Mouse (Mus musculus): ENCODE results near the gene Fstl4. TPM values are rescaled to one million over a fixed set of nuclear protein-coding genes. Genes with fewer than 3 reads are reported as not detected.

Gene Fstl4
- total and polyA plus RNA-seq, 3 experiments, result not detected

DNA sequence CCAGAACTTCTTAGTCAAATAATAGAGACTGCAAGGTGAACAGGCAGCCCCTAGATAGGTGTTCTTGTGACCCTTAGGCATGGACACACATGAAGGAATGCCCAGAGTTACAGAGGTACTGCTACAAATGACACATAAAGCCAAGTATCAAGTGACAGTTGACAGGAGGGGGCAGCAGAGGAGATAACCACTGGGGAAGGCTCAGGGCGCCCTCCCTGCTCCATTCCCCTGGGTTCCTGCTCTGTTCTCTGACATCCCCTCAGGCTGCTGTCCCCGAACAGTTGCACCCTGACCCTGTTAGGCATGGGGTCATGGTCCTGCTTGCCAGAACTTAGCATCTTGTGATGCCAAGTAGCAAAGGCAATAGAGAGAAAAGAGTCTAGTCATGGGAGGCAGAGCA lies 402.0 kb downstream of the Fstl4 start:
- no peak overlapping the region for H3K27ac ChIP-seq (ENCODE audit: control insufficient read depth, low read depth, low read length)
- H3K79me2 ChIP-seq (ENCODE audit: control insufficient read depth, insufficient read depth, low read length, poor library complexity), result no peaks in the 10 kb centered on the region
- H3K36me3 ChIP-seq (ENCODE audit: control insufficient read depth in 1 of 2, insufficient read depth in 2 of 2, low read length in 2 of 2), result no peaks in the 10 kb centered on the region
- no peaks in the 10 kb centered on the region for H3K27me3 ChIP-seq (ENCODE audit: control insufficient read depth in 1 of 2, insufficient read depth in 2 of 2, low read length in 2 of 2)
- H3K4me1 ChIP-seq (ENCODE audit: control insufficient read depth in 1 of 2, insufficient read depth in 2 of 2, low read length in 2 of 2), result no peaks in the 10 kb centered on the region
- H3K4me3 ChIP-seq (ENCODE audit: control insufficient read depth in 1 of 2, insufficient read depth in 1 of 2, low read depth in 2 of 2, low read length in 2 of 2), result no peak overlapping the region
- H3K9me3 ChIP-seq (replicated peaks; ENCODE audit: insufficient read depth, low read length), result no peaks in the 10 kb centered on the region
- TF ChIP-seq CHD2 (IDR thresholded peaks at IDR 0.05; ENCODE audit: low read length) (no peak), MXI1 (IDR thresholded peaks at IDR 0.05; ENCODE audit: low read depth, low read length) (no peak), USF2 (IDR thresholded peaks at IDR 0.05; ENCODE audit: borderline replicate concordance in 1 of 2, insufficient read depth in 1 of 2, low read depth in 1 of 2, low read length in 2 of 2) (no peak), HCFC1 (IDR thresholded peaks at IDR 0.05; ENCODE audit: low read depth, low read length) (no peak), EP300 (IDR thresholded peaks at IDR 0.05; ENCODE audit: low read depth in 1 of 2, low read length in 2 of 2) (no peak), ETS1 (IDR thresholded peaks at IDR 0.05; ENCODE audit: low read depth, low read length) (no peak), CHD1 (IDR thresholded peaks at IDR 0.05; ENCODE audit: low read depth, low read length) (no peak), E2F4 (IDR thresholded peaks at IDR 0.05; ENCODE audit: borderline replicate concordance, low read depth, low read length) (no peak), POLR2A (IDR thresholded peaks at IDR 0.05; ENCODE audit: control insufficient read depth in 1 of 2, insufficient read depth in 1 of 2, low read depth in 1 of 2, low read length in 2 of 2, poor library complexity in 1 of 2) (no peak), GABPA (IDR thresholded peaks at IDR 0.05; ENCODE audit: low read depth, low read length) (no peak), POLR2AphosphoS2 (IDR thresholded peaks at IDR 0.05; ENCODE audit: low read length) (no peak)
- DNase-seq (ENCODE audit: low read depth, low spot score), result no peak
- no peak overlapping the region for H3K9ac ChIP-seq (ENCODE audit: control insufficient read depth, low read depth, low read length, poor library complexity, severe bottlenecking)

DNA sequence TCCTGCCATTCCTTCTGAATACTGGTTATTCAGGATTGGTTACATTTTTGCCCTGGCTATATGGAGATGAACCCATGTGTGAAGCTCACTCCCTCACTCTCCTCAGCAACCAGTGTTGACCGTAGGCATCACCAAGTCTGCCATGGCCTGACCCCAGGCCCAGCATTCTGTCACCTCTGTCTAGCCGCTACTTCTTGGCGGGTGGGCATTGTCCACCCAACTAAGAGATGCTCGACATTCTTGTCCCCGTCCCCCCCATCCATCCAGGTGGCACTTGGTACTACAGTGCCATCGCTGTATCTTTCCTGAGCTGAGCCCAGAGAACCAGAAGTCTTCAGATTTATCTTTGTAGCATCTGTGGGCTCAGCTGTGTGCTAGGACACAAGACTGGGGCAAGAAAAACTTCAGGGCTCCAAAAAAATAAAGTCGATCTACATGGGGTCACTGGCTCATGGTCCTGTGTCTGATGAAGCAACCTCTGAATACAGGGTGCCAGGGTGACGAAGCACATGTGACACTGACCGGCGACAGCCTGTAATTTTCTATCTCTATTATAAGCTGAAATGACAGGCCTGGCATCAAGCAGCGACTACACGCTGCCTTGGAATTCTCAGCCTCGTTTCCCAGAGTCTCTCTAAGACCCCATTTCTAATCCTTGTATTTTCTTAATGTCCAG lies 417.9 kb downstream of the Fstl4 start:
- DNase-seq (ENCODE audit: low read depth, low spot score), result no peak
- Histone ChIP-seq H3K9ac (ENCODE audit: control insufficient read depth, low read depth, low read length, poor library complexity, severe bottlenecking) (no peak overlapping the region), H3K4me3 (ENCODE audit: control insufficient read depth in 1 of 2, insufficient read depth in 1 of 2, low read depth in 2 of 2, low read length in 2 of 2) (no peak overlapping the region), H3K27me3 (ENCODE audit: control insufficient read depth in 1 of 2, insufficient read depth in 2 of 2, low read length in 2 of 2) (no peaks in the 10 kb centered on the region; a peak in 1 of 4 replicates), H3K27ac (ENCODE audit: control insufficient read depth, low read depth, low read length) (no peak overlapping the region), H3K9me3 (replicated peaks; ENCODE audit: insufficient read depth, low read length) (no peaks in the 10 kb centered on the region), H3K4me1 (ENCODE audit: control insufficient read depth in 1 of 2, insufficient read depth in 2 of 2, low read length in 2 of 2) (0 out of 4 replicates have a peak, but pooled peaks cover 0 to 4% of the 10 kb centered on the region in 2 experiments), H3K79me2 (ENCODE audit: control insufficient read depth, insufficient read depth, low read length, poor library complexity) (no peaks in the 10 kb centered on the region), H3K36me3 (ENCODE audit: control insufficient read depth in 1 of 2, insufficient read depth in 2 of 2, low read length in 2 of 2) (no peaks in the 10 kb centered on the region)
- no peak for TF ChIP-seq SMC3 (IDR thresholded peaks at IDR 0.05; ENCODE audit: low read depth, low read length)
- no peak for TF ChIP-seq RCOR1 (IDR thresholded peaks at IDR 0.05; ENCODE audit: low read depth, low read length)
- TF ChIP-seq GATA1 (IDR thresholded peaks at IDR 0.05; ENCODE audit: low read depth, low read length), result no peak
- TF ChIP-seq CHD1 (IDR thresholded peaks at IDR 0.05; ENCODE audit: low read depth, low read length), result no peak
- no peak for TF ChIP-seq EP300 (IDR thresholded peaks at IDR 0.05; ENCODE audit: low read depth in 1 of 2, low read length in 2 of 2)

DNA sequence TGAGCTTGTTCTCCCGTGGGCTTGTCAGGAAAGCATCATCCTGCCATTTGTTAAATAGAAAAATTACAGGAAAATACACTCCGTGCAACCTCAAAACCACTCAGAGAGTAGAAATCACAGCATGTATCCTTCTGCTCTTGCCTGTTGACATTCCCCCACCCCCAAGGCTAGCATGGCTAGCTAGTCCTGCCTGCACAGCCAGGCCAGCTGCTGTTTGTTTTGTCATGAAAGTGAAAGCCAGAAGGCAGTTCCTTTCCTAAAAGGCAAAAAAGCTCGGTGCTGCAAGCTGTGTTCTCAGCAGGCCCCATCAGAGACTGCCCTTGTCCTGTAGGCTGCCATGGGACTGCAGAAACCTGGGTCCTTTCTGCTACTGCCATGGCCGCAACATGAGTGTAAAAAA lies 418.4 kb downstream of the Fstl4 start:
- H3K79me2 ChIP-seq (ENCODE audit: control insufficient read depth, insufficient read depth, low read length, poor library complexity), result no peaks in the 10 kb centered on the region
- no peak overlapping the region for H3K9ac ChIP-seq (ENCODE audit: control insufficient read depth, low read depth, low read length, poor library complexity, severe bottlenecking)
- H3K9me3 ChIP-seq (replicated peaks; ENCODE audit: insufficient read depth, low read length), result no peaks in the 10 kb centered on the region
- no peaks in the 10 kb centered on the region for H3K36me3 ChIP-seq (ENCODE audit: control insufficient read depth in 1 of 2, insufficient read depth in 2 of 2, low read length in 2 of 2)
- no peak for DNase-seq (ENCODE audit: low read depth, low spot score)
- H3K27ac ChIP-seq (ENCODE audit: control insufficient read depth, low read depth, low read length), result no peak overlapping the region
- no peaks in the 10 kb centered on the region; a peak in 1 of 4 replicates for H3K27me3 ChIP-seq (ENCODE audit: control insufficient read depth in 1 of 2, insufficient read depth in 2 of 2, low read length in 2 of 2)
- H3K4me1 ChIP-seq (ENCODE audit: control insufficient read depth in 1 of 2, insufficient read depth in 2 of 2, low read length in 2 of 2), result 0 out of 4 replicates have a peak, but pooled peaks cover 0 to 4% of the 10 kb centered on the region in 2 experiments
- no peak overlapping the region for H3K4me3 ChIP-seq (ENCODE audit: control insufficient read depth in 1 of 2, insufficient read depth in 1 of 2, low read depth in 2 of 2, low read length in 2 of 2)
- no peak for TF ChIP-seq RAD21 (IDR thresholded peaks at IDR 0.05; ENCODE audit: low read depth, low read length)
- TF ChIP-seq MXI1 (IDR thresholded peaks at IDR 0.05; ENCODE audit: low read depth, low read length), result no peak
- TF ChIP-seq ETS1 (IDR thresholded peaks at IDR 0.05; ENCODE audit: low read depth, low read length), result no peak
- no peak for TF ChIP-seq E2F4 (IDR thresholded peaks at IDR 0.05; ENCODE audit: borderline replicate concordance, low read depth, low read length)
- TF ChIP-seq TCF12 (IDR thresholded peaks at IDR 0.05; ENCODE audit: low read depth, low read length), result no peak
- TF ChIP-seq CHD1 (IDR thresholded peaks at IDR 0.05; ENCODE audit: low read depth, low read length), result no peak
- no peak for TF ChIP-seq MYB (IDR thresholded peaks at IDR 0.05; ENCODE audit: low read depth, low read length)
- no peak for TF ChIP-seq POLR2AphosphoS5 (IDR thresholded peaks at IDR 0.05; ENCODE audit: borderline replicate concordance, low read depth, low read length)
- TF ChIP-seq ZMIZ1 (IDR thresholded peaks at IDR 0.05; ENCODE audit: low read depth, low read length), result no peak
- no peak for TF ChIP-seq TBP (IDR thresholded peaks at IDR 0.05; ENCODE audit: low read depth, low read length)
- no peak for TF ChIP-seq KAT2A (conservative IDR thresholded peaks at IDR 0.05; ENCODE audit: low read depth, low read length)
- TF ChIP-seq MYC (IDR thresholded peaks at IDR 0.05; ENCODE audit: low read depth, low read length), result no peak
- TF ChIP-seq UBTF (IDR thresholded peaks at IDR 0.05; ENCODE audit: borderline replicate concordance, insufficient read depth, low read depth, low read length), result no peak
- no peak for TF ChIP-seq MAFK (IDR thresholded peaks at IDR 0.05; ENCODE audit: borderline replicate concordance, low read depth, low read length)

Measured in MEL (cell line).